Comparison of ENCODE assay signal across 16 mouse cellular contexts in genomic region chr6:72949161-72949756, GRCm38 (mm10). TPM values are rescaled to one million over a fixed set of nuclear protein-coding genes. Genes with fewer than 3 reads are reported as not detected.
DNase-seq lines count a peak whose midpoint lies in the region; ATAC-seq and TF ChIP-seq lines count a peak whose summit lies in the region.
"Had no signal": no experiment of that assay in that cellular context is flagged by ENCODE, and none has a peak within 500 bp of the region (broad histone marks: within the 10 kb centered on the region; RNA-seq: fewer than 3 reads in every experiment).

No protein-coding gene starts in this region.

- no peak for ATAC-seq in erythroid progenitor cell, adult 5-6 weeks (replicated peaks; ENCODE audit: low FRiP score, poor library complexity, severe bottlenecking)
- no peak for ATAC-seq in inflammation-experienced regulatory T-cells, adult 6 months
- ATAC-seq: midbrain, embryonic 13.5 days had no signal

- no peak overlapping the region; the same call in 1 of the 2 replicates for H3K27ac ChIP-seq in left cerebral cortex, adult 2 months
- H3K27ac ChIP-seq: gastrocnemius, adult 2 months; liver, embryonic 14.5 days; midbrain, embryonic 13.5 days had no signal

- TF ChIP-seq CTCF in left cerebral cortex, adult 2 months (IDR thresholded peaks at IDR 0.05), result no peak

- intact Hi-C loops in left cerebral cortex, adult 2 months (cut with DNase I), result loop anchor here (1.0 kb wide), 1 partner anchor 9 kb away; the partner anchor contains the start of gene Tmsb10

- no peak overlapping the region for H3K4me3 ChIP-seq in left cerebral cortex, adult 2 months
- H3K4me3 ChIP-seq: gastrocnemius, adult 2 months; midbrain, embryonic 13.5 days had no signal

- DNase-seq in left cerebral cortex, adult 2 months (ENCODE audit: extremely low spot score in 1 of 2, low spot score in 2 of 2), result peak; percentile 46 to 65
- no peak for DNase-seq in left cerebral cortex, adult 11 months (ENCODE audit: low spot score)
- DNase-seq in frontal cortex, postnatal 14 days (ENCODE audit: low spot score in 2 of 2), result peak; percentile 48 to 58
- DNase-seq in layer of hippocampus, postnatal 25 days (ENCODE audit: extremely low spot score in 1 of 2, low spot score in 1 of 2), result peak; percentile 48 to 58
- DNase-seq in right cerebral cortex, postnatal 25 days, result peak; percentile 76
- no peak for DNase-seq in cerebellum, postnatal 14 days
- DNase-seq: adrenal gland, postnatal 14 days; gastrocnemius, adult 2 months; heart, postnatal 4 days; kidney, adult 9 months; lung, postnatal 36 days; spleen, adult 18-20 months had no signal

RNA-seq across cellular contexts. Expression of gene Tmsb10, which starts 9.3 kb away (rescaled TPM):
- 100 to 1,000 TPM; 429 to 476 TPM for total RNA-seq in left cerebral cortex, adult 2 months (2021)
- total RNA-seq in layer of hippocampus, postnatal 25 days (2021), result 100 to 1,000 TPM; 408 to 418 TPM
- total RNA-seq in erythroid progenitor cell, adult 5-6 weeks (2015; ENCODE audit: low replicate concordance), result 283 and 289 TPM in 2 replicates
- 141 and 146 TPM in 2 replicates for total RNA-seq in erythroid progenitor cell, adult 5-6 weeks (2017; ENCODE audit: low replicate concordance)
- 1,000 to 10,000 TPM; 4,108 to 4,357 (median 4,244) TPM for polyA plus RNA-seq in inflammation-experienced regulatory T-cells, adult 6 months (2017; shearing (Covaris generic))

RNA-seq across cellular contexts. Expression of gene Kcmf1, which starts 49.5 kb away (rescaled TPM):
- 10 to 100 TPM; 66.0 to 72.0 TPM for total RNA-seq in left cerebral cortex, adult 2 months (2021)
- total RNA-seq in layer of hippocampus, postnatal 25 days (2021), result 10 to 100 TPM; 60.1 to 65.6 TPM
- 71.3 and 116 TPM in 2 replicates for total RNA-seq in erythroid progenitor cell, adult 5-6 weeks (2015; ENCODE audit: low replicate concordance)
- total RNA-seq in erythroid progenitor cell, adult 5-6 weeks (2017; ENCODE audit: low replicate concordance), result 67.9 and 107 TPM in 2 replicates
- polyA plus RNA-seq in inflammation-experienced regulatory T-cells, adult 6 months (2017; shearing (Covaris generic)), result 10 to 100 TPM in 2 of 3 experiments, 1 to 10 TPM in 1; 9.1 to 12.5 (median 10.3) TPM

Comparison
In these comparisons a context has a peak if more than half of its experiments do, and no peak if none do; other contexts are left out.
1. DNase-seq: peak in left cerebral cortex, adult 2 months (2 of 2), frontal cortex, postnatal 14 days (2 of 2), layer of hippocampus, postnatal 25 days (2 of 2) and right cerebral cortex, postnatal 25 days (single experiment); none in left cerebral cortex, adult 11 months (single experiment) and cerebellum, postnatal 14 days (0 of 2).